Mouse (Mus musculus): ENCODE measurements around the gene Ptpre.

Ptpre gene

GRCm38 (mm10) chr7:135576329-135576728 is 39.0 kb downstream of the Ptpre start:
- DNase-seq (ENCODE audit: extremely low spot score, low spot score): no peak

GRCm38 (mm10) chr7:135578715-135579325 is 41.5 kb downstream of the Ptpre start:
- no peak for DNase-seq (ENCODE audit: extremely low spot score, low spot score)

GRCm38 (mm10) chr7:135580306-135581091 is 43.2 kb downstream of the Ptpre start:
- no peak for DNase-seq (ENCODE audit: extremely low spot score, low spot score)

- DNase-seq (ENCODE audit: extremely low spot score, low spot score): no peak
These were observed 43.8 kb downstream of the Ptpre start for GRCm38 (mm10) chr7:135581128-135581527.

- DNase-seq (ENCODE audit: extremely low spot score, low spot score): no peak
These were observed 47.9 kb downstream of the Ptpre start for GRCm38 (mm10) chr7:135585125-135585687.

- DNase-seq (ENCODE audit: extremely low spot score, low spot score): no peak
These were observed 49.1 kb downstream of the Ptpre start for GRCm38 (mm10) chr7:135586402-135586801.

GRCm38 (mm10) chr7:135587821-135588575 is 50.7 kb downstream of the Ptpre start:
- DNase-seq (ENCODE audit: extremely low spot score, low spot score): no peak

GRCm38 (mm10) chr7:135588620-135589309 is 51.5 kb downstream of the Ptpre start:
- no peak for DNase-seq (ENCODE audit: extremely low spot score, low spot score)

GRCm38 (mm10) chr7:135591461-135591860 is 54.2 kb downstream of the Ptpre start:
- DNase-seq (ENCODE audit: extremely low spot score, low spot score): no peak

- no peak for DNase-seq (ENCODE audit: extremely low spot score, low spot score)
These were observed 56.0 kb downstream of the Ptpre start for GRCm38 (mm10) chr7:135593286-135593685.

GRCm38 (mm10) chr7:135593825-135594224 is 56.5 kb downstream of the Ptpre start:
- no peak for DNase-seq (ENCODE audit: extremely low spot score, low spot score)

GRCm38 (mm10) chr7:135594676-135595075 is 57.4 kb downstream of the Ptpre start:
- no peak for DNase-seq (ENCODE audit: extremely low spot score, low spot score)

GRCm38 (mm10) chr7:135595640-135596174 is 58.4 kb downstream of the Ptpre start:
- no peak for DNase-seq (ENCODE audit: extremely low spot score, low spot score)

- DNase-seq (ENCODE audit: extremely low spot score, low spot score): no peak
These were observed 59.7 kb downstream of the Ptpre start for GRCm38 (mm10) chr7:135597006-135597405.

GRCm38 (mm10) chr7:135597604-135598289 is 60.5 kb downstream of the Ptpre start:
- DNase-seq (ENCODE audit: extremely low spot score, low spot score): no peak

- DNase-seq (ENCODE audit: extremely low spot score, low spot score): no peak
These were observed 61.1 kb downstream of the Ptpre start for GRCm38 (mm10) chr7:135598303-135598855.

GRCm38 (mm10) chr7:135600076-135600475 is 62.8 kb downstream of the Ptpre start:
- DNase-seq (ENCODE audit: extremely low spot score, low spot score): no peak

- DNase-seq (ENCODE audit: extremely low spot score, low spot score): no peak
These were observed 64.3 kb downstream of the Ptpre start for GRCm38 (mm10) chr7:135601607-135602006.

- no peak for DNase-seq (ENCODE audit: extremely low spot score, low spot score)
These were observed 65.0 kb downstream of the Ptpre start for GRCm38 (mm10) chr7:135602265-135602664.

GRCm38 (mm10) chr7:135602881-135603523 is 65.7 kb downstream of the Ptpre start:
- DNase-seq (ENCODE audit: extremely low spot score, low spot score): no peak

Measured in neural tube, embryonic 10.5 days (tissue).